Mouse (Mus musculus) kidney, embryonic 14.5 days (tissue): ENCODE measurements at regions not wholly inside any gene's neighbourhood (a gene's known extent, or its start where the extent isn't known, plus 50 kb on each side); places are given as distances from the start of the nearest gene placed in this dataset.
"Not testable (repeated sequence)": the region's sequence is repeated elsewhere in the genome, so short reads cannot be mapped to it uniquely, and the experiment has no call there.

Source experiments
- ATAC-seq: fragments of 200-750 bp; cut with Nextera tagmentation; 2 replicates; pipeline ENCODE4 v1.8.0; 2017; ENCODE audit warnings: moderate number of reproducible peaks, mild to moderate bottlenecking, moderate TSS enrichment, moderate library complexity; ENCODE audit not compliant: low FRiP score, low TSS enrichment
- H3K27ac ChIP-seq: fragments of 300-500 bp; sonication (generic); 2 replicates; pipeline ENCODE4 v1.5.1; 2014; ENCODE audit warnings: low read depth, mild to moderate bottlenecking, low read length, moderate library complexity, mixed read lengths
- H3K27me3 ChIP-seq: fragments of 300-500 bp; sonication (generic); 2 replicates; pipeline ENCODE4 v1.6.1; 2014; ENCODE audit warnings: mild to moderate bottlenecking, low read length; ENCODE audit not compliant: control insufficient read depth, insufficient read depth
- H3K36me3 ChIP-seq: fragments of 300-500 bp; sonication (generic); 2 replicates; pipeline ENCODE4 v1.6.1; 2014; ENCODE audit warnings: low read length, mixed read lengths; ENCODE audit not compliant: control insufficient read depth, insufficient read depth
- H3K4me1 ChIP-seq: fragments of 300-500 bp; sonication (generic); 2 replicates; pipeline ENCODE4 v1.6.1; 2014; ENCODE audit warnings: low read length, mixed read lengths; ENCODE audit not compliant: control insufficient read depth, insufficient read depth
- H3K4me2 ChIP-seq: fragments of 300-500 bp; sonication (generic); replicated peaks from 2 replicates; pipeline ENCODE4 v1.6.1; 2014; ENCODE audit warnings: low read depth, mild to moderate bottlenecking, low read length
- H3K4me3 ChIP-seq: fragments of 300-500 bp; sonication (generic); 2 replicates; pipeline ENCODE4 v1.5.1; 2014; ENCODE audit warnings: mild to moderate bottlenecking, low read length
- H3K9ac ChIP-seq: fragments of 300-500 bp; sonication (generic); 2 replicates; pipeline ENCODE4 v1.6.1; 2014; ENCODE audit warnings: low read depth, mild to moderate bottlenecking, low read length, moderate library complexity
- H3K9me3 ChIP-seq: fragments of 300-500 bp; sonication (generic); 2 replicates; pipeline ENCODE4 v1.6.1; 2016; ENCODE audit warnings: low read length; ENCODE audit not compliant: control insufficient read depth
- WGBS: fragments of 180-500 bp; shearing (Covaris S2); extraction: QIAGEN DNeasy Blood & Tissue Kit; methylation state at CpG from one replicate; pipeline ENCODE4 v1.1.7; 2014; 5-methylcytosine and 5-hydroxymethylcytosine counted together

- H3K4me3 ChIP-seq: no peak overlapping the region
- no peak for ATAC-seq
- no peaks in the 10 kb centered on the region for H3K4me1 ChIP-seq
- H3K36me3 ChIP-seq: no peaks in the 10 kb centered on the region
- no peaks in the 10 kb centered on the region for H3K9me3 ChIP-seq
- no peak overlapping the region for H3K4me2 ChIP-seq
- no peaks in the 10 kb centered on the region for H3K27me3 ChIP-seq
- H3K9ac ChIP-seq: no peak overlapping the region
- WGBS: 74% methylated on average over 5 of the region's 5 CpGs
- H3K27ac ChIP-seq: no peak overlapping the region
These were observed 293.1 kb upstream of the Pdzrn3 start for GRCm38 (mm10) chr6:101670770-101671169.

GRCm38 (mm10) chr6:101669118-101669845 lies 291.6 kb upstream of the Pdzrn3 start:
- H3K36me3 ChIP-seq: no peaks in the 10 kb centered on the region
- 77% methylated on average over 5 of the region's 5 CpGs for WGBS
- ATAC-seq: no peak
- no peak overlapping the region for H3K4me3 ChIP-seq
- H3K27me3 ChIP-seq: no peaks in the 10 kb centered on the region
- no peak overlapping the region for H3K9ac ChIP-seq
- no peak overlapping the region for H3K27ac ChIP-seq
- H3K4me1 ChIP-seq: no peaks in the 10 kb centered on the region
- H3K9me3 ChIP-seq: no peaks in the 10 kb centered on the region
- no peak overlapping the region for H3K4me2 ChIP-seq

DNA sequence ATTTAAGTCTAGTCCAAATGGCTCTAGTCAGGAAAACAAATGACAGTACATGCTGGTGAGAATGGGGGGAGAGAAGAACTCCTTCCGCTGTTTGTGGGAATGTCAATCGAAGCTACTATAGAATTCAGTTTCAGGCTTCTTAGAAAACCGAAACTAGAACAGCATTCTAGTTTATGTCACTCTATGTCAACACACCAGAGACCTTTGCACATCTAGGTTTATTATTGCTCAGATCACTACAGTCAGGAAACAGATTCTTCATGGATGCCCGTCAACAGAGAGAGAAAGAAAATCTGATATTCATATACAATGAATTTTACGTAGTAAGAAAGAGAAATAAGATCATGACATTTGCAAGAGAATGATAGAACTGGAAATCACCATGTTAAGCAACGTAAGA lies 276.7 kb upstream of the Pdzrn3 start:
- H3K27me3 ChIP-seq: no peaks in the 10 kb centered on the region
- no peak overlapping the region for H3K9ac ChIP-seq
- H3K36me3 ChIP-seq: no peaks in the 10 kb centered on the region
- H3K27ac ChIP-seq: no peak overlapping the region
- WGBS: 84% methylated on average over 6 of the region's 6 CpGs
- no peak overlapping the region for H3K4me3 ChIP-seq
- no peaks in the 10 kb centered on the region for H3K4me1 ChIP-seq
- ATAC-seq: no peak
- H3K9me3 ChIP-seq: no peaks in the 10 kb centered on the region
- no peak overlapping the region for H3K4me2 ChIP-seq

DNA sequence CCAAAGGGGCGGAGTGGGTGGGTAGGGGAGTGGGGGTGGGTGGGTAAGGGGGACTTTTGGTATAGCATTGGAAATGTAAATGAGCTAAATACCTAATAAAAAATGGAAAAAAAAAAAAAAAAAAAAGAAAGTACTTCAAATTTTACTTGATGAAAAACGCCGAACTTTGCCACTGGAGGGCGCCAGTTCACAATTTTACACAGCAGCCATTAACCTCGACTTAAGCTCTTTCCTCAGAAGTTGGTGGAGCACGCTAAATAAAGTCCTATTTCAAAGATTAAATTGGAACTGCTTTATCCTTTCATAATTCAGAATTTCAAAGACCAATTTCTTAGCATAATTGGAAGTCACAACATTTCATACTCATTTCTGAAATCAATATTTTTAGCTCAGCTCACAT lies 272.7 kb upstream of the Pdzrn3 start:
- H3K4me1 ChIP-seq, H3K36me3 ChIP-seq, H3K4me2 ChIP-seq, H3K27ac ChIP-seq, ATAC-seq, H3K9me3 ChIP-seq, H3K9ac ChIP-seq, H3K27me3 ChIP-seq, H3K4me3 ChIP-seq: not testable (repeated sequence)
- WGBS: 12% methylated on average over 5 of the region's 6 CpGs

DNA sequence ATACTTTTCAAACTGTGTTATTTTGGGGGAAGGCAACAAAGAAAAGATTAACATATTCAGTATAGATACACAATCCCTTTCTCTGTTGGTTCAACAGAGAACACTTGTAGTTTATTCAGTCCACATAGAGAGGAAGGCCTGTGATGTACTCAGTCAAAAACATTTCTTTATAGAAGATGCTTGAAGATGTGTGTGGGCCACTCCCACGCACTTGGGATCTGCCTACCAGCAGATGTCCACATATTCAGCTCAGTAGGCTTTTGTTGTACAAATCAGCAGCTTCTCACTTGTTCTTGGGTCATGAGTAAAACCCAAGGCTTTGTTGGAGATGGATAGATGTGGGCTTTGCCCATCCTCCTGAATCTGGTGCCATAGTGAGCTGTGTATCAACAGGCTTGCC lies 239.6 kb upstream of the Pdzrn3 start:
- Histone ChIP-seq H3K9ac (no peak overlapping the region), H3K4me1 (no peaks in the 10 kb centered on the region), H3K4me3 (no peak overlapping the region), H3K9me3 (no peaks in the 10 kb centered on the region), H3K36me3 (no peaks in the 10 kb centered on the region), H3K4me2 (no peak overlapping the region), H3K27me3 (no peaks in the 10 kb centered on the region), H3K27ac (no peak overlapping the region)
- no peak for ATAC-seq
- 68% methylated on average over 1 of the region's 1 CpGs for WGBS

- H3K9ac ChIP-seq: no peak overlapping the region
- no peak overlapping the region for H3K4me2 ChIP-seq
- no peaks in the 10 kb centered on the region for H3K27me3 ChIP-seq
- no peak; the same call in 1 of the 2 replicates for ATAC-seq
- H3K36me3 ChIP-seq: no peaks in the 10 kb centered on the region
- WGBS: 39% methylated on average over 3 of the region's 3 CpGs
- no peak overlapping the region for H3K4me3 ChIP-seq
- H3K27ac ChIP-seq: no peak overlapping the region
- H3K9me3 ChIP-seq: no peaks in the 10 kb centered on the region
- no peaks in the 10 kb centered on the region for H3K4me1 ChIP-seq
These were observed 239.1 kb upstream of the Pdzrn3 start for GRCm38 (mm10) chr6:101616776-101617175.

DNA sequence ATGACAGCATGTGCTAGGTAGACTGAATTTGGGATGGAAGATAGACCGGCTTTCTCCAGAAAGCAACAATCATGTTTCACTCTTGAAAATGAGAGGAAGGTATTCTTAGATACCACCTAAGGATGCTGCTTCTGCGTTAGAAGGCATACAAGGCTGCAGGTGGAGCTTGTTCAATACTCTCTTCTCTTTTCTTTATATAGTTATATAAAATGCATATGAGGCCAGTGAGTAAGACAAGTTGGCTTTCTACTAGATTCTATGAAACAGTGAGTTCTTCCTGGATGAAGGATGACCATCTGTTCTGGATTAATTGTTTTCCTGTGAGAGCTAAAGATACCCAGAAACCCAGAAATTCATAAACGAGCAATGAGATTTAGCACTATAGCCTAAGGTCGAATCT lies 231.3 kb upstream of the Pdzrn3 start:
- 96% methylated on average over 4 of the region's 4 CpGs for WGBS
- no peak overlapping the region for H3K4me2 ChIP-seq
- no peak overlapping the region for H3K4me3 ChIP-seq
- H3K27me3 ChIP-seq: no peaks in the 10 kb centered on the region
- no peaks in the 10 kb centered on the region for H3K9me3 ChIP-seq
- no peaks in the 10 kb centered on the region for H3K4me1 ChIP-seq
- H3K9ac ChIP-seq: no peak overlapping the region
- ATAC-seq: no peak
- H3K27ac ChIP-seq: no peak overlapping the region
- H3K36me3 ChIP-seq: no peaks in the 10 kb centered on the region

DNA sequence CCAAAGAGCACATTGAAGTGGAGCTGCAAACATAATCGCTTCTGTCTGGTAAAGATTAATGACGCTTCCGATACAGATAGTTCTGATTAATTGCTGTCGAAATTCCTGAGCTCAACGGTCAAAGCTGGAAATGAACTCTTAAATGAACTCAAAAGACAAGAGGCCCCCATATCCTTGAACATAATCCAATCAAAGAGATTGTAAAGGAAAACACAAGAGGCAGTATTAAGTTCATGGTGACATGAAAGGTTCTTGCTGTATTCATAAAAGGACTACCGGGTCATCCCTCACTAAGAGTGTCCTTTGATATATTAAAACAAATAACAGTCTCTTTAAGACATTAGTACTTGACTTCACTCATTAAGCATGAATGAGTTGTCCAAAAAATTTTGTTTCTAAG lies 225.4 kb upstream of the Pdzrn3 start:
- Histone ChIP-seq H3K4me2 (no peak overlapping the region), H3K4me1 (no peaks in the 10 kb centered on the region), H3K4me3 (no peak overlapping the region), H3K9ac (no peak overlapping the region), H3K9me3 (no peaks in the 10 kb centered on the region), H3K27me3 (no peaks in the 10 kb centered on the region), H3K36me3 (no peaks in the 10 kb centered on the region), H3K27ac (no peak overlapping the region)
- 39% methylated on average over 6 of the region's 6 CpGs for WGBS
- ATAC-seq: peak; percentile 49; the same call in 1 of the 2 replicates

DNA sequence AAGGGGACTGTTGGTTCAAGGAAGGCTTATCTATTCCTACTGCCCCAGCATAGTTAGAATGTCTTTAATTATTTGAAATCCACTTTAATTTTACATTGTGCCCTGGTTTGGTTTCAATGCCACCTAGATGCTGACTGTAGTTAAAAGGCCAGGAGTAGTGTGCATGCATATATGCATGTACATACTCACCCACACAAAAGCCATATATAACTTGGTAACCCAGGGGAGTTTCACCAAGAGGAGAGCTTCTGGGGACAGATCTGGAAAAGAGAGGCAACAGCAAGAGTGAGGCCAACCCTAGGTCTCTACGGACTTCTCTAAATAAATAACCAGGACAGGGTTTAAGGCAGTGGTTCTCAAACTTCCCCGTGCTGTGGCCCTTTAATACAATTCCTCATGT lies 219.3 kb upstream of the Pdzrn3 start:
- Histone ChIP-seq H3K9ac (no peak overlapping the region), H3K4me3 (no peak overlapping the region), H3K36me3 (no peaks in the 10 kb centered on the region), H3K9me3 (no peaks in the 10 kb centered on the region), H3K27me3 (no peaks in the 10 kb centered on the region), H3K4me2 (no peak overlapping the region), H3K4me1 (no peaks in the 10 kb centered on the region), H3K27ac (no peak overlapping the region)
- 91% methylated on average over 2 of the region's 2 CpGs for WGBS
- ATAC-seq: no peak
